Mouse (Mus musculus) hindbrain, embryonic 11.5 days (tissue): ENCODE results near the gene Chp2. TPM values are rescaled to one million over a fixed set of nuclear protein-coding genes. Genes with fewer than 3 reads are reported as not detected.
A peak's percentile ranks its signal among the peaks of the same experiment; 100 is the strongest.
"Not testable (repeated sequence)": the region's sequence is repeated elsewhere in the genome, so short reads cannot be mapped to it uniquely, and the experiment has no call there.

Experiments
- ATAC-seq: fragments of 200-750 bp; cut with Nextera tagmentation; 2 replicates; pipeline ENCODE4 v1.8.0; 2017; ENCODE audit warnings: mild to moderate bottlenecking, moderate TSS enrichment, moderate library complexity; ENCODE audit not compliant: low FRiP score
- DNase-seq: peaks from one replicate; pipeline ENCODE4 v3.0.0-alpha.2; 2015; ENCODE audit warnings: low spot score
- H3K27ac ChIP-seq: fragments of 300-500 bp; sonication (generic); 2 replicates; pipeline ENCODE4 v1.5.1; 2014; ENCODE audit warnings: mild to moderate bottlenecking, low read depth, low read length
- H3K27me3 ChIP-seq: fragments of 300-500 bp; sonication (generic); 2 replicates; pipeline ENCODE4 v1.6.1; 2014; ENCODE audit warnings: mild to moderate bottlenecking, low read length, moderate library complexity, mixed read lengths; ENCODE audit not compliant: control insufficient read depth, insufficient read depth
- H3K36me3 ChIP-seq: fragments of 300-500 bp; sonication (generic); 2 replicates; pipeline ENCODE4 v1.6.1; 2014; ENCODE audit warnings: mild to moderate bottlenecking, low read length, moderate library complexity, mixed read lengths; ENCODE audit not compliant: control insufficient read depth, insufficient read depth
- H3K4me1 ChIP-seq: fragments of 300-500 bp; sonication (generic); replicated peaks from 2 replicates; pipeline ENCODE4 v1.6.1; 2014; ENCODE audit warnings: low read length, mixed read lengths; ENCODE audit not compliant: control insufficient read depth, insufficient read depth
- H3K4me2 ChIP-seq: fragments of 300-500 bp; sonication (generic); replicated peaks from 2 replicates; pipeline ENCODE4 v1.6.1; 2014; ENCODE audit warnings: mild to moderate bottlenecking, low read depth, low read length
- H3K4me3 ChIP-seq: fragments of 300-500 bp; sonication (generic); 2 replicates; pipeline ENCODE4 v1.5.1; 2014; ENCODE audit warnings: low read depth, low read length
- H3K9ac ChIP-seq: fragments of 300-500 bp; sonication (generic); 2 replicates; pipeline ENCODE4 v1.6.1; 2014; ENCODE audit warnings: low read depth, low read length
- H3K9me3 ChIP-seq: fragments of 300-500 bp; sonication (generic); 2 replicates; pipeline ENCODE4 v1.6.1; 2016; ENCODE audit warnings: low read length; ENCODE audit not compliant: control insufficient read depth
- WGBS: fragments of 180-500 bp; shearing (Covaris S2); extraction: QIAGEN DNeasy Blood & Tissue Kit; methylation state at CpG from one replicate; pipeline ENCODE4 v1.1.7; 2014; 5-methylcytosine and 5-hydroxymethylcytosine counted together
- polyA plus RNA-seq: library from polyadenylated mRNA; unstranded; fragments of >200 nt; fragmentation: Nextera tagmentation; extraction: Ambion mirVana; gene quantifications from 2 replicates; pipeline ENCODE4 v1.2.1, GENCODE M21; 2014

Gene Chp2
- polyA plus RNA-seq, 1 experiment from 2014 or later, result 0.11 TPM

- Histone ChIP-seq H3K27me3 (no peaks in the 10 kb centered on the region), H3K36me3 (no peaks in the 10 kb centered on the region), H3K4me1 (no peaks in the 10 kb centered on the region), H3K9me3 (no peaks in the 10 kb centered on the region), H3K4me3 (no peak overlapping the region), H3K4me2 (no peak overlapping the region), H3K9ac (no peak overlapping the region), H3K27ac (no peak overlapping the region)
- DNase-seq (no peak), ATAC-seq (no peak)
- WGBS, result 62% methylated on average over 4 of the region's 4 CpGs
Observed at GRCm38 (mm10) chr7:122229916-122230315, 10.6 kb downstream of the Chp2 start.

- ATAC-seq, result no peak
- no peaks in the 10 kb centered on the region for H3K4me1 ChIP-seq
- 88% methylated on average over 4 of the region's 4 CpGs for WGBS
- no peak overlapping the region for H3K4me3 ChIP-seq
- no peak overlapping the region for H3K9ac ChIP-seq
- DNase-seq, result no peak
- no peak overlapping the region for H3K27ac ChIP-seq
- no peaks in the 10 kb centered on the region for H3K36me3 ChIP-seq
- no peaks in the 10 kb centered on the region for H3K9me3 ChIP-seq
- H3K27me3 ChIP-seq, result no peaks in the 10 kb centered on the region
- H3K4me2 ChIP-seq, result no peak overlapping the region
Observed at GRCm38 (mm10) chr7:122230866-122231265, 11.6 kb downstream of the Chp2 start.

DNA sequence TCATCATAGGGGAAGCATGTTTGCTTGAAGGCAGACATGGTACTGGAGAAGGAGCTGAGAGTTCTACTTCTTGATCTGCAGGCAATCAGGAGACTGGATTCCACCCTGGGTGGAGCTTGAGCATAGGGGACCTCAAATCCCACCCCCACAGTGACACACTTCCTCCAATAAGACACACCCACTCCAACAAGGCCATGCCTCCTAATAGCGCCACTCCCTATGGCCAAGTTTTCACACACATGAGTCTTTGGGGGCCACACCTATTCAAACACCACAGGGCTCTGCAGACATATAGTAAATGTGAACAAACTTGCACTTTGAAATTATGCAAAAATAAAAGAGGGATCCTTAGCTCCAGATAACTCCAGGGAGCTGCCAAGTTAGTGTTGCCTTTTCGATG, 19.6 kb downstream of the Chp2 start:
- no peak for ATAC-seq
- Histone ChIP-seq H3K27me3 (no peaks in the 10 kb centered on the region), H3K36me3 (no peaks in the 10 kb centered on the region), H3K4me2 (no peak overlapping the region), H3K9me3 (no peaks in the 10 kb centered on the region), H3K4me3 (no peak overlapping the region), H3K9ac (no peak overlapping the region), H3K27ac (no peak overlapping the region), H3K4me1 (no peaks in the 10 kb centered on the region)
- no peak for DNase-seq
- 88% methylated on average over 2 of the region's 2 CpGs for WGBS

DNA sequence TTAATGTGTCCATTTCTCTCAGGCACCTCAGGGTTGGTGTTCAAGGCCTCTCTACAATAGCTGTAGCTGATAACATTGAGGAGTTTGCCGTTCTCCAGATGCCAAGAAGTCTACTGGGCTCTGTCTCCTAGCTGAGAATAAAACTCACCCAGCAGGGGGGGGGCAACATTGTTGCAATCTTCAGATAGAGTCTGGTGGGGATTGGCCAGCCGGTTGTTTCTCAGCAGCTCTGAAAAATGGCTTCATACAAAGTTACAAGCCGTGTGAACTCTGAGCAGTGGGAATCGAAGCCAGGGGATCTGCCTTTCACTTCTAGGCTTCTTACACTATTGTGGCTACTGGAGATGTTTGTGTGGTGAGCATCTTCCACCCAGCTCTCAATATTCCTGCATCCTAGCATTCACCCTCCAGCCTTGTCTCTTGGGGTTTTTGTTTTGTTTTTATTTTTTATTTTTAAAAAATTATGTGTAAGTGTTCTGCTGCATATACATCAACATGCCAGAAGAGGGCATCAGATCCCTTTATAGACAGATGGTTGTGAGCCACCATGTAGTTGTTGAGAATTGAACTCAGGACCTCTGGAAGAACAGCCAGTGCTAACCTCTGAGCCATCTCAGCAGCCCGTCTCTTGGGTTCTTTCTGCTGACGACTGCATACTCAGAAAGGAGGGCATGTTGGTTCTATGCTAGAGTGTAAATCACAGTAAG, 21.3 kb downstream of the Chp2 start:
- Histone ChIP-seq H3K27me3 (no peaks in the 10 kb centered on the region), H3K4me1 (no peaks in the 10 kb centered on the region), H3K4me2 (no peak overlapping the region), H3K9me3 (no peaks in the 10 kb centered on the region), H3K4me3 (no peak overlapping the region), H3K9ac (no peak overlapping the region), H3K36me3 (no peaks in the 10 kb centered on the region), H3K27ac (no peak overlapping the region)
- no peak for DNase-seq
- ATAC-seq, result no peak
- 83% methylated on average over 6 of the region's 6 CpGs for WGBS

GRCm38 (mm10) chr7:122242260-122242659, 23.0 kb downstream of the Chp2 start:
- Histone ChIP-seq H3K9ac (no peak overlapping the region), H3K4me2 (no peak overlapping the region), H3K4me1 (no peaks in the 10 kb centered on the region), H3K9me3 (no peaks in the 10 kb centered on the region), H3K27me3 (no peaks in the 10 kb centered on the region), H3K4me3 (no peak overlapping the region), H3K27ac (no peak overlapping the region), H3K36me3 (no peaks in the 10 kb centered on the region)
- peak; percentile 49 for DNase-seq
- no peak for ATAC-seq
- 47% methylated on average over 1 of the region's 1 CpGs for WGBS

- not testable (repeated sequence) for H3K36me3 ChIP-seq, DNase-seq, ATAC-seq, H3K4me3 ChIP-seq, H3K9me3 ChIP-seq, H3K27ac ChIP-seq, H3K9ac ChIP-seq, H3K4me1 ChIP-seq, H3K27me3 ChIP-seq, H3K4me2 ChIP-seq
Observed at GRCm38 (mm10) chr7:122242744-122243143, 23.4 kb downstream of the Chp2 start.

DNA sequence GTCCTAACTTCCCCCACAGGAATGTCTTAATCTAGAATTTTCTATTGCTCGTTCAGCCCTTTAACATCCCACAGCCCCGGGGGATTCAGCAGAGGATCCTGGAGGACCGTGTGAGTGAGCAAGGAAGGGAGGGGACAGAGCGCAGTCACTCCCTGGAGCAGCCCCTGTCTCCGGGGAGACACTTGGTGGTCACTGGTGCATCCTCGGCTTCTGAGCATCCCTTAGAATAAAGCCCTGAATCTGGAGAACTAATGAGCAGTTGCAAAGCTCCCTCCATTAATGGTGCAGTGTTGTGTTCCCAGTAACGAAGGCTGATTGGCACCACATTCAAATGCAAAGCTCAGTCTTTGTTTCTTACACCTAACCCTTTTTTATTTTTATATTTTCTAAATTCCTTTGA, 24.9 kb downstream of the Chp2 start:
- Histone ChIP-seq H3K27ac (no peak overlapping the region), H3K9me3 (no peaks in the 10 kb centered on the region), H3K27me3 (no peaks in the 10 kb centered on the region), H3K36me3 (no peaks in the 10 kb centered on the region), H3K4me3 (no peak overlapping the region), H3K4me1 (no peaks in the 10 kb centered on the region), H3K9ac (no peak overlapping the region), H3K4me2 (no peak overlapping the region)
- ATAC-seq (no peak), DNase-seq (no peak)
- 35% methylated on average over 7 of the region's 7 CpGs for WGBS

GRCm38 (mm10) chr7:122244584-122244983, 25.3 kb downstream of the Chp2 start:
- Histone ChIP-seq H3K9me3 (no peaks in the 10 kb centered on the region), H3K4me2 (no peak overlapping the region), H3K9ac (no peak overlapping the region), H3K27ac (no peak overlapping the region), H3K27me3 (no peaks in the 10 kb centered on the region), H3K4me3 (no peak overlapping the region), H3K36me3 (no peaks in the 10 kb centered on the region), H3K4me1 (no peaks in the 10 kb centered on the region)
- DNase-seq, result no peak
- WGBS, result 67% methylated on average over 8 of the region's 8 CpGs
- no peak for ATAC-seq

- Histone ChIP-seq H3K4me2 (no peak overlapping the region), H3K4me1 (no peaks in the 10 kb centered on the region), H3K4me3 (no peak overlapping the region), H3K27ac (no peak overlapping the region), H3K9me3 (no peaks in the 10 kb centered on the region), H3K9ac (no peak overlapping the region), H3K27me3 (no peaks in the 10 kb centered on the region), H3K36me3 (no peaks in the 10 kb centered on the region)
- 65% methylated on average over 5 of the region's 5 CpGs for WGBS
- DNase-seq, result no peak
- ATAC-seq, result no peak
Observed at GRCm38 (mm10) chr7:122245976-122246375, 26.7 kb downstream of the Chp2 start.
